Mouse (Mus musculus): ENCODE measurements around the gene Arl3.

DNA sequence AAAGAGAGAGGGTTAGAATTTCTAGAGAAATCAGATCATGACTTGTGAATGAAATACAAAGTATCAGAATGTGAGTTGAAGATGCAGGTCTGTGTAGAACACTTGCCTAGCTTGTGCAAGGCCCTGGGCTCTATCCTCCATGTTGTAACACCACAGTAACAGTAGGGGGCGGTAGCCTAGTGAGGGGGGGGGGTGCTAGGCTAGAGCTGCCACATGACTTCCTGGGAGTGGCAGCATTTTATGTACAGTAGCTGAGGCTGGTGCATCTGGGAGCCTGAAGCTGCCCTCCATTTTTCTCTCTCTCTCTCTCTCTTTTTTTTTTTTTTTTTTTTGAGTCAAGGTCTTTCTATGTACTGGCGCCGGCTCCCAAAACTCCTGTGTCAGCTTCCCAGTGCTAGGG is 62.2 kb downstream of the Arl3 start:
- TF ChIP-seq CTCF (IDR thresholded peaks at IDR 0.05; ENCODE audit: borderline replicate concordance, extremely low read depth, insufficient read depth, insufficient read length) (peak; percentile 56; the same call in 1 of the 2 replicates), POLR2A (IDR thresholded peaks at IDR 0.05; ENCODE audit: borderline replicate concordance, extremely low read depth, insufficient read depth, insufficient read length, poor library complexity, severe bottlenecking) (no peak)
